Mouse (Mus musculus) megakaryocyte, embryonic 14.5 days (primary cell): ENCODE results near the gene Dglucy.

ENCODE experiments used
- FLI1 ChIP-seq: IDR thresholded peaks from 2 replicates; pipeline ENCODE4 v1.6.1; 2012; ENCODE audit warnings: low read length, inconsistent platforms, mixed read lengths
- GATA1 ChIP-seq: IDR thresholded peaks from 3 replicates; pipeline ENCODE4 v1.6.1; 2012; ENCODE audit warnings: mixed read lengths, low read length, inconsistent platforms, borderline replicate concordance

- no peak for TF ChIP-seq GATA1
- TF ChIP-seq FLI1 = no peak
Observed at GRCm38 (mm10) chr12:100735581-100735980, 43.3 kb upstream of the Dglucy start.
